Mouse (Mus musculus): ENCODE measurements around the gene Smim14. TPM values are rescaled to one million over a fixed set of nuclear protein-coding genes. Genes with fewer than 3 reads are reported as not detected.

Gene Smim14
- total RNA-seq, 2 experiments from 2014 or later = 17.6 to 54.2 TPM

DNA sequence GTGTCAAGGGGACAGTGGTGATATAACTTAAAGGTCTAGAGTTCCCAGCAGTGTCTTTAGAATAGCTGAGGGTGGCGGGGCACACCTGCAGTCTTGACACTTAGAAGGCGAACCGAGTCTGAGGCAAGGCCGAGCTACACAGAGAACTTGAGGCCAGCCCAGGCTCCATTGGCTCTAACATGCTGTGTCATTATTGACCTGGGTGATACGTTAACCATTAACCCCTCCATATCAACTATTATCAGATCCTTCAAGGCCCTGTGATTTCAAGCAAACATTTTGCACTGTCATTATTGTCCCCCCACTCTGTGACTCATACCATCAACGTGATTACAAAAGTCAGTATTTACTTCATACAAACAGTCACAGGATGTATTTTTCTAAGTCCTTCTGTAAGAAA lies 112.8 kb downstream of the Smim14 start:
- ATAC-seq (replicated peaks; ENCODE audit: low FRiP score, poor library complexity, severe bottlenecking) = no peak

- no peak for ATAC-seq (replicated peaks; ENCODE audit: low FRiP score, poor library complexity, severe bottlenecking)
These were observed 114.2 kb downstream of the Smim14 start for GRCm38 (mm10) chr5:65422803-65423202.

DNA sequence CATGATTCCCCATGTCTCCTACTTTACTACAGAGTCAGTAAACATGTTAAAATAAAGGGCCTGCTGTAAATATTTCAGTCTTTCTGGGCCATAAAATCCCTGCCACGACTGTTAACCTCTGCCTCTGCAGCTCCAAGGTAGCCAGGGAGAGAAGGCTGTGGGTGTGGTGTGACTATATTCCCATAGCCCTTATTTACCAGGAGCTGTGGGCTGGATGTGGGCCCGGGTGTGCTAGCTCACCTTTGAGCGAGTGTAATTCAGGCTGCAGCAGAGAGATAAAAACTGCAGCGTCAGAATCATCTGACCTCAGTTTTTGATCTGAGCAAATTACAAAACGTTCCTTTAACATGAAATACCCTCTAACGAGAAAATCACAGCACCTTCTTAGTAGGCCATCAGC lies 116.2 kb downstream of the Smim14 start:
- peak; percentile 79 for ATAC-seq (replicated peaks; ENCODE audit: low FRiP score, poor library complexity, severe bottlenecking)

DNA sequence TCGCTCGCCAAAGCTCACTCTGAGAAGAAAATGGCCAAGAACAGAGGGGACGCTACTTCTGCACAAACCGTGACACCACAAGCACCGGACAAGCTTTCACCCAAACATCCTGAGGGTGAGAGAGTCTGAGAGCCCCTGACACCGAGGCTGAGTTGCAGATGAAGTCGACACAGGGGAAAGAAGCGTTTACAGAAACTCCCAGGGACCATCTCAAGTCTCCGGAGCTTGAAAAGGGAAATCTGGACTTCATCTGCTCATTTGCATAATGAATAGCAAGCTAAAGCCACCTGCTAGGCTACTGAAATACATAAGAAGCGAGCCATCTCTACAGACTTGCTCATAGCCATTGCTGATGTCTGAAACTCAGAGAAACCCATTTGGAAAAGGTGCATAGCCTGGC lies 117.8 kb downstream of the Smim14 start:
- no peak for ATAC-seq (replicated peaks; ENCODE audit: low FRiP score, poor library complexity, severe bottlenecking)

GRCm38 (mm10) chr5:65415653-65416458 lies 121.1 kb downstream of the Smim14 start:
- ATAC-seq (replicated peaks; ENCODE audit: low FRiP score, poor library complexity, severe bottlenecking) = peak; percentile 83

GRCm38 (mm10) chr5:65407989-65408388 lies 129.0 kb downstream of the Smim14 start:
- no peak for ATAC-seq (replicated peaks; ENCODE audit: low FRiP score, poor library complexity, severe bottlenecking)

DNA sequence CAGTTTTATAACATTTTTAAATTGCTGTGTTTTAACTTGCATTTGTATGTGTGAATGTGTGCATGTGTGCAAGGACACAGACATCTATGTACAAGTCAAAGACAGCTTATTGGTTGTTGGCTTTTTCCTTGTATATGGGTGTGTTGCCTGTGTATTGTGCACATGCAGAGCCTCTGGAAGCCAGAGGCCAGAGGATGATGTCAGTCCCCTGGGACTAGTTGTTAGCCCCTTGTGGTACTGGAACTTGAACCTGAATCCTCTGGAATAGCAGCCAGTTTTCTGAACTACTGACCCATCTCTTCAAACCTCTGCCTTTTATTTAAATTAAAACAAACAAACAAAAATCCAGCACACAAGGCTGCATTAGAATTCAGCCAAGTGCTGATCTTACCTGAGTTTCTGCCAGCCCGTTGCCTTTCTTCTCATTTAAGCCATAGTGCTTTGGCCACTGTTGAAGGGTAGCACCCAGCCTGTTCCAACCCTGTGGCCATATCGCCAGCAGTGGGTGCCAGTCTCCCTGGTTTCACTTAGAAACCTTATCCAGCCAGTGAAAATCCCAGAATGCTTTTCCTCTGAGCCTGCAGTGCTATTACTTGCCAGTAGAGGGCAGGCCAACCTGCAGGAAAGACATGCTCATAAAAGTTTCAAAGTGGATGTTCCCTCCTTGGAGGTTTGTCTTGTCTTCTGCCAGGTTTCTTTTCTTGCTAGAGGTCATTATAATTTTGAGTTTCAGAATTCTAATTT lies 135.6 kb downstream of the Smim14 start:
- ATAC-seq (replicated peaks; ENCODE audit: low FRiP score, poor library complexity, severe bottlenecking) = peak; percentile 87

Other genes starting within 250 kb of the Smim14 start
- 14.2 and 29.5 TPM in 2 replicates for gene Rfc1, start 201.5 kb downstream of the Smim14 start, total RNA-seq (2015; ENCODE audit: low replicate concordance)
- gene Rfc1, start 201.5 kb downstream of the Smim14 start, total RNA-seq (2017; ENCODE audit: low replicate concordance) = 36.8 and 38.2 TPM in 2 replicates
- gene Klb, start 188.9 kb downstream of the Smim14 start, total RNA-seq (2015; ENCODE audit: low replicate concordance) = not detected in 2 replicates
- not detected in 2 replicates for gene Klb, start 188.9 kb downstream of the Smim14 start, total RNA-seq (2017; ENCODE audit: low replicate concordance)
- gene Rpl9, start 145.7 kb downstream of the Smim14 start, total RNA-seq (2015; ENCODE audit: low replicate concordance) = 636 and 727 TPM in 2 replicates
- gene Rpl9, start 145.7 kb downstream of the Smim14 start, total RNA-seq (2017; ENCODE audit: low replicate concordance) = 268 and 390 TPM in 2 replicates
- gene Lias, start 145.7 kb downstream of the Smim14 start, total RNA-seq (2015; ENCODE audit: low replicate concordance) = 13.8 and 38.0 TPM in 2 replicates
- gene Lias, start 145.7 kb downstream of the Smim14 start, total RNA-seq (2017; ENCODE audit: low replicate concordance) = 20.7 and 24.7 TPM in 2 replicates
- gene Ugdh, start 101.2 kb downstream of the Smim14 start, total RNA-seq (2015; ENCODE audit: low replicate concordance) = 10.8 and 23.0 TPM in 2 replicates
- gene Ugdh, start 101.2 kb downstream of the Smim14 start, total RNA-seq (2017; ENCODE audit: low replicate concordance) = 12.3 and 15.8 TPM in 2 replicates
- gene Gm43552, start 44.4 kb downstream of the Smim14 start, total RNA-seq (2015; ENCODE audit: low replicate concordance) = not detected in 2 replicates
- gene Gm43552, start 44.4 kb downstream of the Smim14 start, total RNA-seq (2017; ENCODE audit: low replicate concordance) = not detected in 2 replicates
- 35.0 and 44.5 TPM in 2 replicates for gene Ube2k, start within 50 bp of the Smim14 start, total RNA-seq (2015; ENCODE audit: low replicate concordance)
- 18.1 TPM in 2 replicates for gene Ube2k, start within 50 bp of the Smim14 start, total RNA-seq (2017; ENCODE audit: low replicate concordance)
- 53.1 and 90.5 TPM in 2 replicates for gene Pds5a, start 161.1 kb upstream of the Smim14 start, total RNA-seq (2015; ENCODE audit: low replicate concordance)
- 94.4 and 98.8 TPM in 2 replicates for gene Pds5a, start 161.1 kb upstream of the Smim14 start, total RNA-seq (2017; ENCODE audit: low replicate concordance)
- gene N4bp2, start 226.3 kb upstream of the Smim14 start, total RNA-seq (2015; ENCODE audit: low replicate concordance) = 6.0 and 23.2 TPM in 2 replicates
- gene N4bp2, start 226.3 kb upstream of the Smim14 start, total RNA-seq (2017; ENCODE audit: low replicate concordance) = 14.5 and 18.7 TPM in 2 replicates